Mouse (Mus musculus): ENCODE measurements at regions not wholly inside any gene's neighbourhood (a gene's known extent, or its start where the extent isn't known, plus 50 kb on each side); places are given as distances from the start of the nearest gene placed in this dataset.

- WGBS = 66% methylated on average over 2 of the region's 2 CpGs
- Histone ChIP-seq H3K4me1 (replicated peaks; ENCODE audit: control insufficient read depth, insufficient read depth, low read length) (0 out of 2 replicates have a peak, but pooled peaks cover 2% of the 10 kb centered on the region), H3K27me3 (ENCODE audit: control insufficient read depth, insufficient read depth, low read length) (no peaks in the 10 kb centered on the region), H3K36me3 (ENCODE audit: control insufficient read depth, insufficient read depth, low read length) (no peaks in the 10 kb centered on the region), H3K27ac (ENCODE audit: control insufficient read depth, insufficient read depth, low read length) (no peak overlapping the region), H3K4me3 (ENCODE audit: control insufficient read depth, insufficient read depth, low read length) (no peak overlapping the region)
- TF ChIP-seq POLR2A (IDR thresholded peaks at IDR 0.05; ENCODE audit: control insufficient read depth, extremely low read depth, insufficient read depth, low read length, poor library complexity) (no peak), CTCF (IDR thresholded peaks at IDR 0.05; ENCODE audit: borderline replicate concordance, control insufficient read depth, extremely low read depth, insufficient read depth, low read length, poor library complexity) (no peak)
- no peak for DNase-seq
These were observed 111.4 kb upstream of the Marcks start for GRCm38 (mm10) chr10:37250157-37250556.

GRCm38 (mm10) chr10:37249511-37249910 is 110.8 kb upstream of the Marcks start:
- H3K4me1 ChIP-seq (replicated peaks; ENCODE audit: control insufficient read depth, insufficient read depth, low read length) = 0 out of 2 replicates have a peak, but pooled peaks cover 2% of the 10 kb centered on the region
- DNase-seq = no peak
- TF ChIP-seq CTCF (IDR thresholded peaks at IDR 0.05; ENCODE audit: borderline replicate concordance, control insufficient read depth, extremely low read depth, insufficient read depth, low read length, poor library complexity) (no peak), POLR2A (IDR thresholded peaks at IDR 0.05; ENCODE audit: control insufficient read depth, extremely low read depth, insufficient read depth, low read length, poor library complexity) (no peak)
- no peak overlapping the region for H3K4me3 ChIP-seq (ENCODE audit: control insufficient read depth, insufficient read depth, low read length)
- H3K27ac ChIP-seq (ENCODE audit: control insufficient read depth, insufficient read depth, low read length) = no peak overlapping the region
- no peaks in the 10 kb centered on the region for H3K27me3 ChIP-seq (ENCODE audit: control insufficient read depth, insufficient read depth, low read length)
- H3K36me3 ChIP-seq (ENCODE audit: control insufficient read depth, insufficient read depth, low read length) = no peaks in the 10 kb centered on the region
- WGBS = 33% methylated on average over 4 of the region's 4 CpGs

- Histone ChIP-seq H3K27me3 (ENCODE audit: control insufficient read depth, insufficient read depth, low read length) (no peaks in the 10 kb centered on the region), H3K36me3 (ENCODE audit: control insufficient read depth, insufficient read depth, low read length) (no peaks in the 10 kb centered on the region), H3K4me1 (replicated peaks; ENCODE audit: control insufficient read depth, insufficient read depth, low read length) (0 out of 2 replicates have a peak, but pooled peaks cover 2% of the 10 kb centered on the region), H3K27ac (ENCODE audit: control insufficient read depth, insufficient read depth, low read length) (no peak overlapping the region), H3K4me3 (ENCODE audit: control insufficient read depth, insufficient read depth, low read length) (no peak overlapping the region)
- no peak for TF ChIP-seq POLR2A (IDR thresholded peaks at IDR 0.05; ENCODE audit: control insufficient read depth, extremely low read depth, insufficient read depth, low read length, poor library complexity)
- no peak for TF ChIP-seq CTCF (IDR thresholded peaks at IDR 0.05; ENCODE audit: borderline replicate concordance, control insufficient read depth, extremely low read depth, insufficient read depth, low read length, poor library complexity)
- DNase-seq = no peak
These were observed 108.4 kb upstream of the Marcks start for GRCm38 (mm10) chr10:37247121-37247520.

- no peak for DNase-seq
- H3K27me3 ChIP-seq (ENCODE audit: control insufficient read depth, insufficient read depth, low read length) = no peaks in the 10 kb centered on the region
- 96% methylated on average over 2 of the region's 2 CpGs for WGBS
- H3K27ac ChIP-seq (ENCODE audit: control insufficient read depth, insufficient read depth, low read length) = no peak overlapping the region
- no peaks in the 10 kb centered on the region for H3K36me3 ChIP-seq (ENCODE audit: control insufficient read depth, insufficient read depth, low read length)
- no peak overlapping the region for H3K4me3 ChIP-seq (ENCODE audit: control insufficient read depth, insufficient read depth, low read length)
- H3K4me1 ChIP-seq (replicated peaks; ENCODE audit: control insufficient read depth, insufficient read depth, low read length) = peaks cover 3% of the 10 kb centered on the region
- TF ChIP-seq POLR2A (IDR thresholded peaks at IDR 0.05; ENCODE audit: control insufficient read depth, extremely low read depth, insufficient read depth, low read length, poor library complexity) (no peak), CTCF (IDR thresholded peaks at IDR 0.05; ENCODE audit: borderline replicate concordance, control insufficient read depth, extremely low read depth, insufficient read depth, low read length, poor library complexity) (no peak)
These were observed 104.4 kb upstream of the Marcks start for GRCm38 (mm10) chr10:37243136-37243535.

GRCm38 (mm10) chr10:37241821-37242263 is 103.1 kb upstream of the Marcks start:
- no peak for TF ChIP-seq CTCF (IDR thresholded peaks at IDR 0.05; ENCODE audit: borderline replicate concordance, control insufficient read depth, extremely low read depth, insufficient read depth, low read length, poor library complexity)
- no peak for TF ChIP-seq POLR2A (IDR thresholded peaks at IDR 0.05; ENCODE audit: control insufficient read depth, extremely low read depth, insufficient read depth, low read length, poor library complexity)
- Histone ChIP-seq H3K27me3 (ENCODE audit: control insufficient read depth, insufficient read depth, low read length) (no peaks in the 10 kb centered on the region), H3K4me1 (replicated peaks; ENCODE audit: control insufficient read depth, insufficient read depth, low read length) (peaks cover 5% of the 10 kb centered on the region), H3K4me3 (ENCODE audit: control insufficient read depth, insufficient read depth, low read length) (no peak overlapping the region), H3K27ac (ENCODE audit: control insufficient read depth, insufficient read depth, low read length) (no peak overlapping the region), H3K36me3 (ENCODE audit: control insufficient read depth, insufficient read depth, low read length) (no peaks in the 10 kb centered on the region)
- 83% methylated on average over 4 of the region's 4 CpGs for WGBS
- no peak for DNase-seq

GRCm38 (mm10) chr10:37240634-37241033 is 101.9 kb upstream of the Marcks start:
- peaks cover 7% of the 10 kb centered on the region for H3K4me1 ChIP-seq (replicated peaks; ENCODE audit: control insufficient read depth, insufficient read depth, low read length)
- H3K4me3 ChIP-seq (ENCODE audit: control insufficient read depth, insufficient read depth, low read length) = no peak overlapping the region
- no peak for TF ChIP-seq POLR2A (IDR thresholded peaks at IDR 0.05; ENCODE audit: control insufficient read depth, extremely low read depth, insufficient read depth, low read length, poor library complexity)
- TF ChIP-seq CTCF (IDR thresholded peaks at IDR 0.05; ENCODE audit: borderline replicate concordance, control insufficient read depth, extremely low read depth, insufficient read depth, low read length, poor library complexity) = no peak
- no peaks in the 10 kb centered on the region for H3K27me3 ChIP-seq (ENCODE audit: control insufficient read depth, insufficient read depth, low read length)
- H3K36me3 ChIP-seq (ENCODE audit: control insufficient read depth, insufficient read depth, low read length) = no peaks in the 10 kb centered on the region
- DNase-seq = no peak
- 66% methylated on average over 4 of the region's 4 CpGs for WGBS
- no peak overlapping the region for H3K27ac ChIP-seq (ENCODE audit: control insufficient read depth, insufficient read depth, low read length)

- WGBS = 91% methylated on average over 3 of the region's 3 CpGs
- Histone ChIP-seq H3K4me1 (replicated peaks; ENCODE audit: control insufficient read depth, insufficient read depth, low read length) (peaks cover 7% of the 10 kb centered on the region), H3K27me3 (ENCODE audit: control insufficient read depth, insufficient read depth, low read length) (no peaks in the 10 kb centered on the region), H3K27ac (ENCODE audit: control insufficient read depth, insufficient read depth, low read length) (no peak overlapping the region), H3K36me3 (ENCODE audit: control insufficient read depth, insufficient read depth, low read length) (no peaks in the 10 kb centered on the region), H3K4me3 (ENCODE audit: control insufficient read depth, insufficient read depth, low read length) (no peak overlapping the region)
- no peak for DNase-seq
- TF ChIP-seq POLR2A (IDR thresholded peaks at IDR 0.05; ENCODE audit: control insufficient read depth, extremely low read depth, insufficient read depth, low read length, poor library complexity) (no peak), CTCF (IDR thresholded peaks at IDR 0.05; ENCODE audit: borderline replicate concordance, control insufficient read depth, extremely low read depth, insufficient read depth, low read length, poor library complexity) (no peak)
These were observed 101.5 kb upstream of the Marcks start for GRCm38 (mm10) chr10:37240201-37240600.

Data from thymus, adult 2 months (tissue).